Mouse (Mus musculus): ENCODE measurements around the gene Emc3.

DNA sequence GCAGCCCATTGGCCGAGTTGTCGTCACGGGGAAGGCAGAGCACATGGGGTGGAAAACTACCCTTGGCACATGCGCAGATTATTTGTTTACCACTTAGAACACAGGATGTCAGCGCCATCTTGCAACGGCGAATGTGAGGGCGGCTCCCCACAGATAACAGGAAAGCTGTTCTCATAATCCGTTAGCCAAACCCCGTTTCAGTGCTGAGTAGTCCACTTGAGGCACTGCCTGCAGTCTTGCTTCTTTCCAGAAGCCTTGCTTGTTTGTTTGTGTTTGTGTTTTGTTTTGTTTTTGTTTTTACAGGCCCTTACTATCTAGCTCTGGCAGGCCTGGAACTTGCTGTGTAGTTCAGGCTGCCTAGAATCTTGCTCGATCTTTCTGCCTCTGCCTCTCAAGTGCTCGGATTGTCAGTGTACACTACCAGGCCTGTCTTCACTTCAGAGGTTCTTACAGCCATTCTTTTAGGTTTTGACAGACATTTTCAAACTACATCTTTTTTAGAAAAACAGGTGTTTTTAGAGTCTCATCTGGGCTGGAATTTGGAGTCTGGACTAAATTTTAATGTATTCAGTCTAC lies 12.5 kb upstream of the Emc3 start:
- TF ChIP-seq POLR2AphosphoS5 (IDR thresholded peaks at IDR 0.05; ENCODE audit: insufficient replicate concordance, low read depth, low read length) (no peak), CTCF (IDR thresholded peaks at IDR 0.05; ENCODE audit: low read depth, low read length) (no peak), GATA1 (IDR thresholded peaks at IDR 0.05; ENCODE audit: borderline replicate concordance, low read length) (no peak), TAL1 (conservative IDR thresholded peaks at IDR 0.05; ENCODE audit: low read depth, low read length) (no peak)
